Mouse (Mus musculus): Measurements from ENCODE around the gene Abcc3.

Gene Abcc3

DNA sequence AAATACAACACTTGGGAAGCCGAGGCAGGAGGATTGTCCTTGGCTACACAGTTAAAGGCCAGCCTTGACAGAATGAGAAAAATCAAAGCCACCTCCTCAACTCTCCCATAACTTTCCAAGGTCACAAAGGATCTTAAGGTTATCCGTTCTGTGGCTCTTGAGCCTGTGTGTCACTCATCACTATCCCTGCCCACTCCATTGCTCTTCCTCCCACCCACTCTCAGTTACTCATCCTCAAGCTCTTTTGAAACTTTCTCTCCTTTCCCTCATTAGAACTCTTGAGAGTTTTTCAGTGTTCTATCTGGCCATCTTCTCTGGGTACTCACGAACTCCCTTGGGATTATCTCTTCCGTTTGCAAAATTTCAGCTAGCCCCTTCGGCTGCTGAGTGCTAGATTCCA, 68.2 kb downstream of the Abcc3 start:
- no peak for DNase-seq (ENCODE audit: low read depth)

DNA sequence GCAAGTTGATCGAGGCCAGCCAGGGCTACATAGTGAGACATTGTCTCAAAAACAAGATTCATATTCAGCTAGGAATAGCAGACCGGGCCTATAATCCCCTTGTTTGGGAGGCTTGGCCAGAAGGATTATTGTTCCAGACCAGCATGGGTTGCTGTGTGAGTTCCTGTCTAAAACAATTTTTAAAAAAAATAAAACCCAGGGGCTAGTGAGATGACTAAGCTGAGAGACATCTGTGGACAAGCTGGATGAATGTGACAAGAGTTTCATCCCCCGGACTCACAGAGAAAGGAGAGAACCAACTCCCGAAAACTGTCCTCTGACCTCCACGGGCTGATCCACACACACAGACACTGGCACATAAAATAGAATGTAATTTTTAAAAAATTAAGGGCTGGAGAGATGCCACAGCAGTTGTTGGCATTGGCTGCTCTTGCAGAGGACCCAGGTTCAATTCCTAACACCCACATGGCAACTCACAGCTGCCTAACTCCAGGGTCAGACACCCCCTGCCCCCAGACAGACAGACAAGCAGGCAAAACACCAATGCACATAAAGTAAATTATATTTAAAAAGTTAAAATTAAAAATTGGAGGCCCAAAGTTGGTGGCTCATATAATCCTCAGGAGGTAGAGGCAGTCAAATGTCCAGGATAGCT, 69.4 kb downstream of the Abcc3 start:
- no peak for DNase-seq (ENCODE audit: low read depth)

DNA sequence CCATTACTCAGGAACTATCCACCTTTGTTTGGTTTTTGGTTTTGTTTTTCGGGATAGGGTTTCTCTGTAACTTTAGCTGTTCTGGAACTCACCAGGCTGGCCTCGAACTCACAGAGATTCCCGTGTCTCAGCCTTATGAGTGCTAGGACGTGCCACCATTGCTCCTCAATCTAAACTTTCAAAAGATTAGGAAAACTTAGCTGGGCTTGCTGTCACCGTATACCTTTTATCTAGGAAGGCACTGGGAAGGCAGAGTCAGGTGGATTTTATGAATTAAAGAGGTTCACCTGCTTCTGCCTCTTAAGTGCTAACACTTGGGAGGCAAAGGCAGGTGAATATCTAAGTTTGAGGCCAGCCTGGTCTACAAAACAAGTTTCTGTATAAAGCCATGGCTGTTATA, 70.2 kb downstream of the Abcc3 start:
- DNase-seq (ENCODE audit: low read depth) = no peak

DNA sequence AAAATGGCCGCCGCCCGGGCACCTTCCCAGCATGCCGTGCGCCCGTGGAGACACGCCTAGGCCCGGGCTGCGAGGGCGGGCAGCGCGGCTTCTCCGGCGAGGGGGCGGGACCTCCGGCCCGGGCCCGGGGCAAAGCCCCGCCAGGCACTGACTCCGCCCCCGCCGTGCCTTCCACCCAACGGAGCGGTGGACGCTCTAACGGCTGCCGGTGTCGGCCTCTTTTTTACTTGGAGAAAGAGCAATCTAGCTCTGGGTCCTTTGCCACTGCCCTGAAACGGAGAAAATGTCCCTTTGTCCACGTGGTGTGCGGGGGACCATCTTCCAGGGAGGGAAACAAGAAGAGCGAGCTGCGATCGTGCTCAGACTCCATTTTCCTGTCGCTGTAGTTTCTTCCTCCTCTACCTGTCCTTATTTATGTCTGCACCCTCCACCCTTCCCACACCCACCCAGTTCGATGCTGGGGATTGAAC, 70.8 kb downstream of the Abcc3 start, which contains the start of gene Luc7l3:
Gene Luc7l3 (minus strand): TSS at position 58 of the 470 bp plus-strand sequence.
- peak; percentile 90 for DNase-seq (ENCODE audit: low read depth)

- DNase-seq (ENCODE audit: low read depth) = peak; percentile 63
Measured at GRCm38 (mm10) chr11:94320969-94321930, 71.5 kb downstream of the Abcc3 start.

DNA sequence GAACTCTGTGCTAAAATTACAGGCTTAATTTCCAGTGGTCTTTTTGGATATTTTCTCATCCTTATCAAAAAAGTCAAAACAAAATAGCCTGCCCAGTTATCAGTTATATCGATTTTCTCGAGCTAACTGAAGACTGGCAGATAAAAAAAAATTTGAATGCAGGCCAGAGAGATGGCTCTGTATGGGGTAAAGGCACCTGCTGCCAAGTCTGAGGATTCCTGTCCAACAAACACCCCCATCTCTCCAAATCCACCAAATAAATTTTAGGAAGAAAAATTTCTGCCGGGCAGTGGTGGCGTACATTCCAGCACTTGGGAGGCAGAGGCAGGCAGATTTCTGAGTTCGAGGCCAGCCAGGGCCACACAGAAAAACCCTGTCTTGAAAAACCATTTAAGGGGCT, 74.7 kb downstream of the Abcc3 start:
- no peak for DNase-seq (ENCODE audit: low read depth)

- DNase-seq (ENCODE audit: low read depth) = no peak
Measured at GRCm38 (mm10) chr11:94317515-94317914, 75.3 kb downstream of the Abcc3 start.

- DNase-seq (ENCODE audit: low read depth) = no peak
Measured at GRCm38 (mm10) chr11:94317014-94317413, 75.8 kb downstream of the Abcc3 start.

DNA sequence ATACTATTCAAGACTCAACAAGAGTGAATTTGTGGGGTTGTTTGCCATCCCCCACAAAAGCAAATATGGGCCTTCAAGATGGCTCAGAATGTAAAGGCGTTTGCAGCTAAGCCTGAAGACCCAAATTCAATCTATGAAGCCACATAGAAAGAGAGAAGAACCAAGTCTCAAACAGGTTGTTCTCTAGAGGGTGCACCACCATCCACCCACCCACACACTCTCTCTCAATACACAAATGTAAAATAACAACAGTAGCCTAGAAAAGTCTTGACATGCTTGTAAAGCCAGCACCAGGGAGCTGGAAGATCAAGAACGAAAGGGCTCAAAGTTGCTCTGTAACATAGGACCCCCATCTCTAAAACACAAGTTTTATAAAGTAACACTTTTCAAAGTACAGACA, 76.3 kb downstream of the Abcc3 start:
- no peak for DNase-seq (ENCODE audit: low read depth)

GRCm38 (mm10) chr11:94315308-94315707, 77.5 kb downstream of the Abcc3 start:
- no peak for DNase-seq (ENCODE audit: low read depth)

DNA sequence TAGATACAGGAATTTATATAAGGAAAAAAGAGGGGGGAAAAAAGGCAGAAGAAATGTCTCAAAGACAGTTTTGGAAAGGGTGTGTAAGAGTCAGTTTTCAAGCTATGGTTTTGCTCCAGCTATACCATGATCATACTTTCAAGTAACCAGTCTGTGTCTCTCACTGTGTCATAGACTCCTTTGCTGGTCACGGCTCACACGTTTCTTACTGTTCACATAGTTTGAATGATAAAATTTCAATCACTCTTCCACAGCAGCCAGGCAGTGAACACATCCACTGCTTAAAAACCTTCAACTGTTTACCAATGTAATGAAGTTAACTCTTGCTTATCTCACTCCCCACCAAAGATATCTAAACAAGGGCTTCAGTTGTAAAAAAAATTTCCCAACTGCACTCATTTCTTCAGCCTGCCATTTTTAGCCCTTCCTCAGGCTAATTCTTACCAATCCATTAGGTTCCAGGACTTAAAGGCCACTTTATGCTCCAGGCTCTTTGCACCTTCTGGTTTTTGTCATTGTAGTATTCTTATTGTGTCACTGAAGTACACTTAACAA, 78.6 kb downstream of the Abcc3 start:
- no peak for DNase-seq (ENCODE audit: low read depth)

GRCm38 (mm10) chr11:94312733-94313132, 80.1 kb downstream of the Abcc3 start:
- no peak for DNase-seq (ENCODE audit: low read depth)

GRCm38 (mm10) chr11:94294996-94295845, 97.6 kb downstream of the Abcc3 start:
- DNase-seq (ENCODE audit: low read depth) = no peak

All from 416B (cell line).